Mouse (Mus musculus) right cerebral cortex, adult 2 months (tissue): Measurements from ENCODE around the gene Bicral.

Experiments
- DNase-seq, 2 experiments: peaks; one replicate each; pipeline ENCODE4 v3.0.0; 2021 to 2022; ENCODE audit warnings: low spot score in 2 of 2

Gene Bicral

DNA sequence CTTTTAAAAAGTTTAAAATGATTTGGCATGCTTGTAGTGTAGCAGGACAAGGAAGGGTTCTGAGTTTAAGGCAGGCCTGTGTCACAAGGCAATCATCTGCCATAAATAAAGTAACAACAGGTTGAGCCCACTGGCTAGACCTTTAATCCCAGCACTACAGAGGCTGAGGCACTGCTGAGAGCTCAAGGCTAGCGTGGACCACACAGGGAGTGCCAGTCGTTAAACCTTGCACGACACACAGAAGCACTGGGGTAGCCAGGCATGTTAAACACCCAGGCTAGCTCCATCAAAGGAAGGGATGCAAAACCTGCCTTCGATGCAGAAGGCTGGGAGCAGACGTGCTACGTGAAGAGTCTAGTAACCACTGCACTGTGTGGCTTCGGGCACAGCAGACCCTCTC is 14.6 kb downstream of the Bicral start:
- DNase-seq = no peak

DNA sequence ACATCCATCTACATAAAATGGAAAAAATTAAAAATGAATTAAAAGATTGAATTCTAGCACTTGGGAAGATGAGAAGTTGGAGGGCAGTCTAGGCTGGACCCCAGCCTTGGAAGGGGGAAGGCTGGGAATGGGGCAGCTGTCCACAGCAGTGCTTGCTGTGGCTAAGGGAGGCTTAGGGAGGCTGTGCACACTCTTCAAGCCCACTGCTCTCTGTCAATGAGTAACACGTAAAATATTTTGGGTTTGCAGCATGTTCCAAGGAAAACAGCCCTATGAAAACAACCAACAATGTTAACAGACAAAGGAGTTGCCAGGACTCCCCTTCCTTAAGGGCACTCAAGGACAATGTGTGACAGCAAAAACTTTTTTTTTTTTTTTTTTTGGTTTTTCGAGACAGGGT is 15.3 kb downstream of the Bicral start:
- no peak for DNase-seq

- DNase-seq = no peak
These were observed 17.8 kb downstream of the Bicral start for GRCm38 (mm10) chr17:46840304-46841010.

- DNase-seq = no peak
These were observed 19.8 kb downstream of the Bicral start for GRCm38 (mm10) chr17:46838396-46838920.

GRCm38 (mm10) chr17:46837897-46838296 is 20.4 kb downstream of the Bicral start:
- DNase-seq = no peak

- no peak for DNase-seq
These were observed 23.1 kb downstream of the Bicral start for GRCm38 (mm10) chr17:46835093-46835715.

DNA sequence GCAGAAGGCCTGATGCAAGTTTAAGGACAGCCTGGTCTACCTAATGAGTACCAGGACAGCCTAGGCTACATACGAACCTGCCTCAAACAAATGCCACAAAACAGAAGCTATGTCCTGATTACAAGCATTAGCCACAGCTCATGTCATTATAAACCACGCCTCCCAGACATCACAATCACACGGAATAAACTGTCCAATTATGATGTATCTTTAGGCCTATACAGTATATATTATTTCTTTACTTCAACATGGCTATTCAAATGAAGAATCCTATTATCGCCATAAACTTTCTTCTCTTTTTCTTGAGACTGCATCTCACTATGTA is 25.3 kb downstream of the Bicral start:
- DNase-seq = no peak

DNA sequence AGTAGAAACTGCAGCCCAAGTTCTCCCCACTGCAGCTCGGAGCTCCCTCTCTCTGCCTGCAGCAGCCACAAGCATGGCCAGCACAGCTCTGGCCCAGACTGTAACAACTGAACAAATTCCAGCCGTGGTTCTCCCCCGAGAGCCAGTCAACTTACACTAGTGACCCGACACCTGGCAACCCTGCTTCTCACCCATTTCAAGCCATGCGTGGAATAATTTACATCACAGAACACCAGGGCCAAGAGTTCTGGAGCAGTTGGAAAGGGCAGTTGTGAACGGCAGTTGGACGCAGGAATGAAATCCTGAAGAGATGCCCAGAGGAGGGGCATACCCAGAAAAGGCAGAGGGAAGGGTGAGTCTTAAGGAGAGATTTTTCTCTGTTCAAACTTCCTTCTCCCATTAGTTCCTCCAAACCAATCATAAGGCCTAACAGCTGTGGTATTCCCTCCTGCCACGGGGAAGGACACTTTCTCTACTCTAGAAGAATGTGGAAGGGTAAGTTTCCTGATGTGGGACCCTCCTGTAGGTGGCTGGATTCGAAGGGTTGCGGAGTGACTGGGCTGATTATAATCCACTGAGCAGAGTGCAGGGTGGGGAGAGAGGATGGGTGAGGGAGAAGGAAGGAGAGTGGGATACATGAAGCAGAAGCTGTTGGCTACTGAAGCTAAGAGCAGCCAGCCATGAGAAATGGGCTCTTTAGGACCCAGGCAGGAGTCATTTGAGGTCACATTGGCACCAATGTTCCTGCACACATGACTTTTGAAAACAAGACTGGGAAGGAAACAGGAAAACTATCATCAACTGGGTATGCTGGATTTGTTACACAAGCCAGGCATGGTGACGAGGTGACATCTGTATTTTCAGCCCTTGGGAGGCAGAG is 25.9 kb downstream of the Bicral start:
- DNase-seq = no peak

- DNase-seq = no peak
These were observed 28.3 kb downstream of the Bicral start for GRCm38 (mm10) chr17:46829856-46830535.

DNA sequence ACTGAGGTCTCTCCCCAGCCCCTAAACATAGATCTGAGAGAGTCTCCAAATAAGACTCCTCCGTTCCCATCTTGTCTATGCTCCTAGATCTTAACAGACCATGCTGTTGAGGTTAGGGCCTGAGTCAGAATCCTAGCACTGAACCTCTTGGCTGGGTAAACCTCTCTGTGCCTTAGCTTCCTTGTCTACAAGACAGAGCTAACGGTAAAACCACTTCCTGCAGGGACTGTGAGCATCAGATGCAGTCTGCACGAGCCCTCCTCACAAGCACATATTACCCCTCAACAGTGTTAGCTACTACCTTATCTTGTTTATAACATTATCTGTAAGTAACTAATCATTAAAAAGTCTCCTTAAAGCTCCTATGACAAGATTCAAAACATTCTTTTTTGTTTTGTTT is 29.3 kb downstream of the Bicral start:
- no peak for DNase-seq

- no peak for DNase-seq
These were observed 35.2 kb downstream of the Bicral start for GRCm38 (mm10) chr17:46823091-46823490.

DNA sequence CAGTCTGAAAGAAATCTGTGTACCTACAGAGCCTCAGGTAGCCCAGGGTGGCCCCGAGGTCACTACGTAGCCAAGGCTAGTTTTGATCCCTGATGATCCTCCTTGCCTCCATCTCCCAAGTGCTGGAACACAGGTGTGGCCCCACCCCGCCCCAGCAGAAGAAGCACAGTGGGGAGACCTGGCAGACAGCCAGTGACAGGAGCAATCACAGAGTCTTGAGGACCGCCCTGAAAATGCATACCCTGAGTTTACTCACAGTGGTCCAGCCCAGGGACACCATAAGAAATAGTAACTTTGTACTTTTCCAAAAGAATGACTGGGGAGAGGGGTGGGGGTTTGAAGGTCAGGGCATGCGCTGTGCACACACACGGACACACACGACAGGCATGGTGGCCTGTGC is 37.7 kb downstream of the Bicral start:
- DNase-seq = no peak

DNA sequence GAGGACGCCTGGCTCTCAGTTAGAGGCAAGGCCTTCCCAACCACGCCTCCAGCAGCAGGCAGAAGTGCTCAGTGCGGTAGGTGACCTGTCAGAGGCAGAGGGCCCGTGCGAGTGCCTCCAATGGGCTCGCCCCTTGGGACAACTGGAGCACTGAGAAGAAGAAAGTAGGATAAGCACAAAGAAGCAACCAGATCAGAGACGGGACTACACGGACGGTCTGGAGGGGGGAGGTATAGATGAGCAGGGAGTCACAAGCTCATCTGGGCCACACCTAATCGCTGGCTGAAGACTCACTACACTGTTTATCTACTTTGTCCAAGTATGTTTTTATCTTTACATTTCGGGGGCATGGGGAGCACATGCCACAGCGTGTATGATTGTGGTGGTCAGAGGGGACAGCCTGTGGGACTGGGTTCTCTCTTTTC is 40.5 kb downstream of the Bicral start:
- DNase-seq = no peak

DNA sequence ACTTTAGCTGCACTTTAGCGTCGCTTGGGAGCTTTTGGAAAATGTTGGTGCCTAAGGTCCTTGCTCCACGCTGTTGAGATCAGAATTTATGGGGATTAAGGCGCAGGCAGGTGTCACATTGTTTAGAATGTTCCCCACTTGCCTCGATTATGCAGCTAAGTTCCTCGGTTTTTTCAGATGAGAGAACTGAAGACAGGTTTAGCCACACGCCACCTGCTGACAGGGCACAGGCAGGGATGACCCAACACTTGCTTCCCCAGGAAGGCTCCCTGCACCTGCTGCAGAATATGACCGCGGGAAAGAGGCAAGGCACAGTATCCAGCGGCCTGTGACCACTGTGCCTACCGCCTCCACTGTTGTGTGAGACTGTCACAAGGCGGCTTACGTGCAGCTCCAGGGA is 42.0 kb downstream of the Bicral start:
- DNase-seq = no peak

DNA sequence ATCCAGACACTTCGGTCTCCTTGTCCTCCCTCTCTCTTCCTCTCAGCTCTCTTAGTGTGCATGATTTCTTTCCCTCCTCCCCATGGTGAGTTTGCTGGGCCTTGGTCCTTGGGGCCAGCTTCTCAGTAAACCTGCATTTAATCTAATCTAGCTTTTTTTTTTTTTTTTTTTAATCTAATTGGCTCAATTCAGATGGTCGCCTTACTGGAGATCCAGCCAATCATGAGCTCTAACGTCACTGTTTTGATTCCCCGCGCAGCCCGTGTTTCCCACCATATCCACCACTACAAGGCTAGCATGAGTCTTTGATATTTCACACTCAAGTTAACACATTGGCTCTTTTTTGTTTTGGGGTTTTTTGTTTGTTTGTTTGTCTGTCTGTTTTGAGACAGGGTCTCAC is 43.8 kb downstream of the Bicral start:
- DNase-seq = no peak

DNA sequence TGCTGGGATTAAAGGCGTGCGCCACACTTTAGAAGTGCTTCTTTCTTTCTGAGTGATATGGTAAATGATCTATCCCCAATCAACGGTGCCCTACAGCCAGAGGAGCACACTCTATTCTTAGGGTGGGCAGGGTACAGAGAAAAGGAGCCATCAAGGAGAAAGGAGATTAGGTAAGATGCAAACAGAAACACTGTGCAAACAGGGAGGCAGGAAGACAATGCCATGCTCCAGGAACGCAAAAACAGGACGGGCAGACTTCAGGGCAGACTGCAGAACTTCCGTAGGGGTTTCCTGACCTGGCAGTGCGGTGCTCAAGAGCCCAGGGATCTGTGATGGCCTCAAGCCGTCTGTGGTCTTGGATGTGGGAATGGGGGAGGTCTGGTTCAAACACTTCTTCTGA is 44.6 kb downstream of the Bicral start:
- DNase-seq = no peak

GRCm38 (mm10) chr17:46812442-46812841 is 45.8 kb downstream of the Bicral start:
- no peak for DNase-seq

- DNase-seq = no peak
These were observed 47.6 kb downstream of the Bicral start for GRCm38 (mm10) chr17:46810672-46811071.

DNA sequence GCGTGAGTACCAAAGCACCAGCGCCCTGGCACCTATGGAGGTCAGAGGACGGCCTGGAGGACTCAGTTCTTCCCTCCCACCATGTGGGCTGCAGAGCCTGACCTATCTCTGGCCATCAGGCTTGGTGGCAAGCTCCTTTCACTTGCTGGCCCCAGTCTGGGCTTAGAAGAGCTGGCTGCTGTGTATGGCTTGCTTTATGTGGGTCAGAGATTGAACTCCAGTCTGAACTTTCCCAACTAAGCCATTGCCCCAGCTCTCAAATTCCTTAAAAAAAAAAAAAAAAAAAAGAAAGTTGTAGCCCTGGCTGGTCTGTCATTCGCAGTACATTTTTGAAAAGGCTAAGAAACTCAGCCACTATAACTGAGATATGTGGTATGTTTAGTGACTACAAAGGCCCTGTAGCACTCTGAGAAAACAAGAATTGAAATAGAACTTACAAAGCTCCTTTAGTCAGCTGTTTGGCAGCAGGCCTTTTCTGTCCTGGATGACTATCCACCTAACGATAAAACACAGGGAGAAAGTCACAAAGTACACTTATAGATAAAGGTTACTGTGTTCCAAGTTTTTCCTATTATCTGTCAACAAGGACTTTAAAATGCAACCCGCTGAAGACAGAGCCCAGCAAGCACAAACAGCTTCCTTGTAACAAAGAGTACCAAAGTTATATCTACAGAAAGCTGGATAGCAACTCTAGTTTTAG is 49.0 kb downstream of the Bicral start:
- no peak for DNase-seq

DNA sequence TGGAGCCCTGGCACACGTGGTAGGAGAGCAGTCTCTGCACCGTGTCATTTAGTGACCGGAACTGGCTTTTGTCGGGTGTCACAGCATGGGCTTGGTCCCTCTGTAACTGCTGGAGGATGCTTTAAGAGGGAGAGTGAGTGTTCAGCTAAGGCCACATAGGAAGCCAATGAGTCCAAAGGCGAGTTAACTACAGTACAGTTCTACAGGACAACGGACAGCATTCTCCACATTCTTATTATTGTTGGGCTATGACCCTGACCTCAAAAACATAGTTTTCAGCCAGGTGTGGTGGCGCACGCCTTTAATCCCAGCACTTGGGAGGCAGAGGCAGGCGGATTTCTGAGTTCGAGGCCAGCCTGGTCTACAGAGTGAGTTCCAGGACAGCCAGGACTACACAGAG is 49.9 kb downstream of the Bicral start:
- DNase-seq = no peak

DNA sequence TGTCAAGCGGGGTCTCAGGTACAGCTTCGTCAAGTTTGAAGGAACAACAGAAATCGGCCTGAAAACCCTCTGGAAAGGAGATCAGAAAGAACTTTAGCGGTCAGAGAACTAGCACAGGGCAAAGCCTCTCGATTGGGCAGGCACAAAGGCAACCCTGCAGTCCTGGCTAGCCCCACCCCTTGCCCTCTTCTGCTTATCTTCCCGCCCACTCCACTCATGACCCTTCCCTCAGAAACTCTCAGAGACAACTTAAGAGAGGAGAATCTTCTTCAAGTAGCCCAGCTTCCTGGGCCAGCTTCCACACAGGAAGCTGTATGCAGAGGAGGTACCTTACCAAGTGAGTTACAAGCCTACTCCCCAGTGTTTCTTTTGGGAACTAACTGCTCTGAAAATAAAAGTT is 56.5 kb downstream of the Bicral start:
- no peak for DNase-seq
